ENCODE assay signal across 7 mouse cellular contexts in genomic region chr4:119138171-119138570, GRCm38 (mm10). TPM values are rescaled to one million over a fixed set of nuclear protein-coding genes. Genes with fewer than 3 reads are reported as not detected.
DNase-seq lines count a peak whose midpoint lies in the region; ATAC-seq and TF ChIP-seq lines count a peak whose summit lies in the region.

No protein-coding gene starts in this region.

- no peak for TF ChIP-seq CTCF in cerebellum, adult 2 months (IDR thresholded peaks at IDR 0.05; ENCODE audit: borderline replicate concordance, insufficient read depth, low read depth, low read length)

- peaks cover 60% of the 10 kb centered on the region for H3K36me3 ChIP-seq in liver, embryonic 13.5 days
- peaks cover 21% of the 10 kb centered on the region for H3K36me3 ChIP-seq in neural tube, embryonic 14.5 days (ENCODE audit: control insufficient read depth, insufficient read depth, low read length)

- H3K27me3 ChIP-seq in cerebellum, adult 2 months (ENCODE audit: control insufficient read depth, insufficient read depth, low read length), result no peaks in the 10 kb centered on the region
- 0 out of 2 replicates have a peak, but pooled peaks cover 4% of the 10 kb centered on the region for H3K27me3 ChIP-seq in liver, embryonic 13.5 days
- no peaks in the 10 kb centered on the region for H3K27me3 ChIP-seq in neural tube, embryonic 14.5 days (ENCODE audit: control insufficient read depth, insufficient read depth, low read length)

- no peaks in the 10 kb centered on the region for H3K9me3 ChIP-seq in liver, embryonic 13.5 days (replicated peaks)
- no peaks in the 10 kb centered on the region for H3K9me3 ChIP-seq in neural tube, embryonic 14.5 days (ENCODE audit: control insufficient read depth, low read length)

- peak; percentile 62; the same call in 1 of the 2 replicates for TF ChIP-seq POLR2A in cerebellum, adult 2 months (IDR thresholded peaks at IDR 0.05; ENCODE audit: borderline replicate concordance, insufficient read depth, low read length)

- H3K4me1 ChIP-seq in cerebellum, adult 2 months (ENCODE audit: control insufficient read depth, insufficient read depth, low read length), result 0 out of 2 replicates have a peak, but pooled peaks cover 3% of the 10 kb centered on the region
- H3K4me1 ChIP-seq in liver, embryonic 13.5 days (replicated peaks), result peaks cover 50% of the 10 kb centered on the region
- peaks cover 3% of the 10 kb centered on the region; the same call in 1 of the 2 replicates for H3K4me1 ChIP-seq in neural tube, embryonic 14.5 days (ENCODE audit: control insufficient read depth, insufficient read depth, low read length)

- peak; percentile 66 for ATAC-seq in frontal cortex, adult (ENCODE audit: low TSS enrichment)
- ATAC-seq in liver, embryonic 13.5 days (ENCODE audit: low read depth), result peak; percentile 63
- peak; percentile 92 for ATAC-seq in neural tube, embryonic 14.5 days (ENCODE audit: low read depth)

- 27% methylated on average over 18 of the region's 18 CpGs for WGBS in cerebellum, adult 2 months
- 61% methylated on average over 18 of the region's 18 CpGs for WGBS in liver, embryonic 13.5 days (ENCODE audit: insufficient replicate concordance)
- WGBS in neural tube, embryonic 14.5 days, result 5% methylated on average over 18 of the region's 18 CpGs

- H3K4me2 ChIP-seq in liver, embryonic 13.5 days, result 0 out of 2 replicates have a peak overlapping the region, but pooled peaks have one; percentile 5
- H3K4me2 ChIP-seq in neural tube, embryonic 14.5 days (ENCODE audit: low read depth, low read length), result peak overlapping the region; percentile 58

- peak; percentile 51 to 55 for DNase-seq in adrenal gland, adult 18-20 months (ENCODE audit: low spot score in 2 of 2)
- DNase-seq in cerebellum, adult 2 months, result peak; percentile 86 to 88
- peak; percentile 83 to 92 for DNase-seq in kidney, postnatal 25 days
- DNase-seq in liver, embryonic 13.5 days, result peak; percentile 63
- DNase-seq in spleen, postnatal 10 days (ENCODE audit: low spot score in 2 of 2), result no peak

- peak overlapping the region; percentile 22 for H3K27ac ChIP-seq in cerebellum, adult 2 months (ENCODE audit: insufficient read depth, low read length)
- peak overlapping the region; percentile 20; the same call in 1 of the 2 replicates for H3K27ac ChIP-seq in liver, embryonic 13.5 days
- no peak overlapping the region for H3K27ac ChIP-seq in neural tube, embryonic 14.5 days (ENCODE audit: low read depth, low read length)

- peak overlapping the region; percentile 54 for H3K4me3 ChIP-seq in cerebellum, adult 2 months (replicated peaks; ENCODE audit: insufficient read depth, low read depth, low read length)
- no peak overlapping the region for H3K4me3 ChIP-seq in liver, embryonic 13.5 days (replicated peaks)
- H3K4me3 ChIP-seq in neural tube, embryonic 14.5 days (ENCODE audit: low read depth, low read length), result peak overlapping the region; percentile 20; the same call in 1 of the 2 replicates

- H3K9ac ChIP-seq in liver, embryonic 13.5 days, result no peak overlapping the region
- H3K9ac ChIP-seq in neural tube, embryonic 14.5 days (replicated peaks; ENCODE audit: low read depth, low read length), result peak overlapping the region; percentile 37; the same call in 1 of the 2 replicates

RNA-seq across cellular contexts. Expression of gene Slc2a1, which starts 29.7 kb away (rescaled TPM):
- 10 to 100 TPM; 20.9 to 29.3 TPM for total RNA-seq in adrenal gland, adult 18-20 months (2021)
- polyA plus RNA-seq in cerebellum, adult 2 months (2012; rRNA removed), result 121 and 125 TPM in 2 replicates
- polyA plus RNA-seq in liver, embryonic 13.5 days (2015; fragmentation: Nextera tagmentation; extraction: Ambion mirVana), result 272 and 303 TPM in 2 replicates
- 61.8 and 83.3 TPM in 2 replicates for polyA plus RNA-seq in neural tube, embryonic 14.5 days (2014; fragmentation: Nextera tagmentation; extraction: Ambion mirVana)

RNA-seq across cellular contexts. Expression of gene Zfp691, which starts 35.8 kb away (rescaled TPM):
- total RNA-seq in adrenal gland, adult 18-20 months (2021), result 10 to 100 TPM; 12.0 to 19.4 TPM
- 6.4 and 10.0 TPM in 2 replicates for polyA plus RNA-seq in cerebellum, adult 2 months (2012; rRNA removed)
- 2.8 and 2.9 TPM in 2 replicates for polyA plus RNA-seq in liver, embryonic 13.5 days (2015; fragmentation: Nextera tagmentation; extraction: Ambion mirVana)
- 6.1 TPM in 2 replicates for polyA plus RNA-seq in neural tube, embryonic 14.5 days (2014; fragmentation: Nextera tagmentation; extraction: Ambion mirVana)

RNA-seq across cellular contexts. Expression of gene Ermap, which starts 51.6 kb away (rescaled TPM):
- total RNA-seq in adrenal gland, adult 18-20 months (2021), result under 1 TPM; 0.06 to 0.10 TPM
- 0.22 and 0.28 TPM in 2 replicates for polyA plus RNA-seq in cerebellum, adult 2 months (2012; rRNA removed)
- polyA plus RNA-seq in liver, embryonic 13.5 days (2015; fragmentation: Nextera tagmentation; extraction: Ambion mirVana), result 329 and 341 TPM in 2 replicates
- 1.1 and 1.2 TPM in 2 replicates for polyA plus RNA-seq in neural tube, embryonic 14.5 days (2014; fragmentation: Nextera tagmentation; extraction: Ambion mirVana)

RNA-seq across cellular contexts. Expression of gene Svbp, which starts 56.9 kb away (rescaled TPM):
- 10 to 100 TPM; 13.8 to 17.0 TPM for total RNA-seq in adrenal gland, adult 18-20 months (2021)
- polyA plus RNA-seq in cerebellum, adult 2 months (2012; rRNA removed), result 25.7 and 26.4 TPM in 2 replicates
- polyA plus RNA-seq in liver, embryonic 13.5 days (2015; fragmentation: Nextera tagmentation; extraction: Ambion mirVana), result 121 and 130 TPM in 2 replicates
- polyA plus RNA-seq in neural tube, embryonic 14.5 days (2014; fragmentation: Nextera tagmentation; extraction: Ambion mirVana), result 230 and 254 TPM in 2 replicates

Comparison
In these comparisons a context has a peak if more than half of its experiments do, and no peak if none do; other contexts are left out.
1. DNase-seq: peak in adrenal gland, adult 18-20 months (2 of 2), cerebellum, adult 2 months (2 of 2), kidney, postnatal 25 days (2 of 2) and liver, embryonic 13.5 days (single experiment); none in spleen, postnatal 10 days (0 of 2).
2. RNA of gene Ermap, which starts 51.6 kb away (polyA plus RNA-seq): 329 to 341 TPM in liver, embryonic 13.5 days; 1.1 to 1.2 TPM in neural tube, embryonic 14.5 days and 0.22 to 0.28 TPM in cerebellum, adult 2 months; every median in the first group is over 100 times any median in the second.
3. Peak in every context shown above with its lines, with median percentiles within 50 percentile points of each other: ATAC-seq.